8 mouse cellular contexts compared by ENCODE assay signal in genomic region chr3:105705561-105705960, GRCm38 (mm10). TPM values are rescaled to one million over a fixed set of nuclear protein-coding genes. Genes with fewer than 3 reads are reported as not detected.
DNase-seq lines count a peak whose midpoint lies in the region; ATAC-seq and TF ChIP-seq lines count a peak whose summit lies in the region.

No protein-coding gene starts in this region.

- peak overlapping the region; percentile 91 for H3K4me2 ChIP-seq in embryonic facial prominence, embryonic 14.5 days (ENCODE audit: low read depth, low read length)
- H3K4me2 ChIP-seq in intestine, embryonic 15.5 days (replicated peaks) = peak overlapping the region; percentile 99
- peak overlapping the region; percentile 91 for H3K4me2 ChIP-seq in neural tube, embryonic 13.5 days

- intact Hi-C loops in left cerebral cortex, postnatal 36 days (cut with DNase I) = loop anchor here (1.0 kb wide), 1 partner anchor 12 kb away; no protein-coding TSS in a partner anchor

- H3K79me2 ChIP-seq in liver, adult 2 months (ENCODE audit: control insufficient read depth, insufficient read depth, low read length) = no peaks in the 10 kb centered on the region

- H3K27me3 ChIP-seq in liver, adult 2 months (ENCODE audit: control insufficient read depth, insufficient read depth, low read length) = no peaks in the 10 kb centered on the region
- peaks cover 18% of the 10 kb centered on the region for H3K27me3 ChIP-seq in embryonic facial prominence, embryonic 14.5 days (replicated peaks; ENCODE audit: control insufficient read depth, insufficient read depth, low read length)
- H3K27me3 ChIP-seq in intestine, embryonic 15.5 days (replicated peaks) = peaks cover 7% of the 10 kb centered on the region
- H3K27me3 ChIP-seq in neural tube, embryonic 13.5 days = peaks cover 50% of the 10 kb centered on the region

- no peak for ATAC-seq in embryonic facial prominence, embryonic 14.5 days (ENCODE audit: low read depth)
- ATAC-seq in intestine, embryonic 15.5 days = no peak
- no peak for ATAC-seq in neural tube, embryonic 13.5 days (ENCODE audit: low read depth)

- H3K27ac ChIP-seq in liver, adult 2 months (replicated peaks; ENCODE audit: insufficient read depth, low read depth, low read length) = no peak overlapping the region
- peak overlapping the region; percentile 31; the same call in 1 of the 2 replicates for H3K27ac ChIP-seq in embryonic facial prominence, embryonic 14.5 days (replicated peaks; ENCODE audit: low read depth, low read length)
- no peak overlapping the region for H3K27ac ChIP-seq in intestine, embryonic 15.5 days
- 0 out of 2 replicates have a peak overlapping the region, but pooled peaks have one; percentile 10 for H3K27ac ChIP-seq in neural tube, embryonic 13.5 days (replicated peaks)

- peaks cover 7% of the 10 kb centered on the region; the same call in 1 of the 2 replicates for H3K4me1 ChIP-seq in liver, adult 2 months (ENCODE audit: control insufficient read depth, insufficient read depth, low read length)
- H3K4me1 ChIP-seq in embryonic facial prominence, embryonic 14.5 days (ENCODE audit: control insufficient read depth, insufficient read depth, low read length) = peaks cover 9% of the 10 kb centered on the region
- H3K4me1 ChIP-seq in intestine, embryonic 15.5 days (replicated peaks) = peaks cover 10% of the 10 kb centered on the region; the same call in 1 of the 2 replicates
- H3K4me1 ChIP-seq in neural tube, embryonic 13.5 days (replicated peaks) = peaks cover 52% of the 10 kb centered on the region

- no peak for DNase-seq in liver, adult 2 months (ENCODE audit: extremely low read depth, low read depth, low spot score)
- no peak for DNase-seq in liver
- DNase-seq in embryonic facial prominence, embryonic 14.5 days (ENCODE audit: low spot score) = no peak
- DNase-seq in adrenal gland, postnatal 10 days = no peak
- DNase-seq in left cerebral cortex, postnatal 36 days (ENCODE audit: low spot score in 2 of 2) = no peak
- DNase-seq in c-Kit-positive CD71-positive TER-119-positive erythroid progenitor cells, embryonic 14.5 days (ENCODE audit: low spot score) = no peak

- H3K9me3 ChIP-seq in embryonic facial prominence, embryonic 14.5 days (ENCODE audit: control insufficient read depth, low read length) = no peaks in the 10 kb centered on the region
- H3K9me3 ChIP-seq in intestine, embryonic 15.5 days = no peaks in the 10 kb centered on the region
- H3K9me3 ChIP-seq in neural tube, embryonic 13.5 days = no peaks in the 10 kb centered on the region

- TF ChIP-seq POLR2A in liver, adult 2 months (IDR thresholded peaks at IDR 0.05; ENCODE audit: extremely low read depth, insufficient read depth, low read length) = no peak

- peak overlapping the region; percentile 54; the same call in 1 of the 2 replicates for H3K4me3 ChIP-seq in liver, adult 2 months (ENCODE audit: insufficient read depth, low read depth, low read length)
- H3K4me3 ChIP-seq in embryonic facial prominence, embryonic 14.5 days (ENCODE audit: low read depth, low read length) = peak overlapping the region; percentile 56
- peak overlapping the region; percentile 56 for H3K4me3 ChIP-seq in intestine, embryonic 15.5 days (replicated peaks)
- peak overlapping the region; percentile 52 for H3K4me3 ChIP-seq in neural tube, embryonic 13.5 days

- no peak for TF ChIP-seq CTCF in liver, adult 2 months (IDR thresholded peaks at IDR 0.05; ENCODE audit: low read depth, low read length)

- peak overlapping the region; percentile 62; the same call in 1 of the 2 replicates for H3K9ac ChIP-seq in liver, adult 2 months (ENCODE audit: low read depth, low read length)
- peak overlapping the region; percentile 66 for H3K9ac ChIP-seq in embryonic facial prominence, embryonic 14.5 days (ENCODE audit: low read depth, low read length)
- peak overlapping the region; percentile 68 for H3K9ac ChIP-seq in intestine, embryonic 15.5 days
- peak overlapping the region; percentile 74 for H3K9ac ChIP-seq in neural tube, embryonic 13.5 days

- 81% methylated on average over 3 of the region's 3 CpGs for WGBS in liver, adult 2 months
- 20% methylated on average over 3 of the region's 3 CpGs for WGBS in embryonic facial prominence, embryonic 14.5 days
- 38% methylated on average over 3 of the region's 3 CpGs for WGBS in intestine, embryonic 15.5 days
- WGBS in neural tube, embryonic 13.5 days = 18% methylated on average over 3 of the region's 3 CpGs

- no peaks in the 10 kb centered on the region for H3K36me3 ChIP-seq in liver, adult 2 months (ENCODE audit: control insufficient read depth, insufficient read depth, low read length)
- no peaks in the 10 kb centered on the region for H3K36me3 ChIP-seq in embryonic facial prominence, embryonic 14.5 days (ENCODE audit: control insufficient read depth, insufficient read depth, low read length)
- no peaks in the 10 kb centered on the region for H3K36me3 ChIP-seq in intestine, embryonic 15.5 days
- no peaks in the 10 kb centered on the region for H3K36me3 ChIP-seq in neural tube, embryonic 13.5 days

RNA-seq across cellular contexts. Expression of gene Inka2, which starts 1.2 kb away (rescaled TPM):
- total RNA-seq in liver, adult 2 months (2014; rRNA removed) = 0.09 and 0.13 TPM in 2 replicates
- 0.06 and 0.07 TPM in 2 replicates for polyA plus RNA-seq in liver, adult 2 months (2012; rRNA removed)
- polyA plus RNA-seq in embryonic facial prominence, embryonic 14.5 days (2014; fragmentation: Nextera tagmentation; extraction: Ambion mirVana) = 2.5 and 2.8 TPM in 2 replicates
- 1.7 and 2.2 TPM in 2 replicates for polyA plus RNA-seq in intestine, embryonic 15.5 days (2015; fragmentation: Nextera tagmentation; extraction: Ambion mirVana)
- polyA plus RNA-seq in neural tube, embryonic 13.5 days (2015; fragmentation: Nextera tagmentation; extraction: Ambion mirVana) = 4.0 and 4.8 TPM in 2 replicates
- total RNA-seq in adrenal gland, postnatal 10 days (2021) = 1 to 10 TPM; 3.2 to 5.8 TPM
- total RNA-seq in left cerebral cortex, postnatal 36 days (2021) = 100 to 1,000 TPM in 1 of 2 experiments, 10 to 100 TPM in 1; 95.7 to 106 TPM

RNA-seq across cellular contexts. Expression of gene Ddx20, which starts 18.2 kb away (rescaled TPM):
- total RNA-seq in liver, adult 2 months (2014; rRNA removed) = 7.3 and 7.9 TPM in 2 replicates
- polyA plus RNA-seq in liver, adult 2 months (2012; rRNA removed) = 6.9 and 7.4 TPM in 2 replicates
- polyA plus RNA-seq in embryonic facial prominence, embryonic 14.5 days (2014; fragmentation: Nextera tagmentation; extraction: Ambion mirVana) = 27.6 and 31.5 TPM in 2 replicates
- polyA plus RNA-seq in intestine, embryonic 15.5 days (2015; fragmentation: Nextera tagmentation; extraction: Ambion mirVana) = 37.9 and 39.2 TPM in 2 replicates
- polyA plus RNA-seq in neural tube, embryonic 13.5 days (2015; fragmentation: Nextera tagmentation; extraction: Ambion mirVana) = 24.9 and 27.2 TPM in 2 replicates
- 10 to 100 TPM; 17.0 to 17.3 TPM for total RNA-seq in adrenal gland, postnatal 10 days (2021)
- total RNA-seq in left cerebral cortex, postnatal 36 days (2021) = 10 to 100 TPM; 11.1 to 11.3 TPM

Comparison
In these comparisons a context has a peak if more than half of its experiments do, and no peak if none do; other contexts are left out.
1. H3K27ac ChIP-seq: peak in embryonic facial prominence, embryonic 14.5 days (single experiment) and neural tube, embryonic 13.5 days (single experiment); none in liver, adult 2 months (single experiment) and intestine, embryonic 15.5 days (single experiment).
2. Peak in every context shown above with its lines, with median percentiles within 50 percentile points of each other: H3K4me3 ChIP-seq, H3K9ac ChIP-seq and H3K4me2 ChIP-seq.